Mouse (Mus musculus) ES-Bruce4 (cell line): Measurements from ENCODE around the gene Gm4131.

Experiments
- EP300 ChIP-seq: IDR thresholded peaks from 2 replicates; pipeline ENCODE4 v1.6.1; 2011; ENCODE audit warnings: low read depth, low read length; ENCODE audit not compliant: insufficient read depth
- POLR2A ChIP-seq: IDR thresholded peaks from one replicate; pipeline ENCODE4 v1.8.1; 2011; ENCODE audit warnings: low read length; ENCODE audit not compliant: insufficient read depth

- TF ChIP-seq EP300 (no peak), POLR2A (no peak)
These were observed 111.8 kb downstream of the Gm4131 start for GRCm38 (mm10) chr14:62454760-62455569.
